Comparison of ENCODE assay signal across 18 mouse cellular contexts in the genomic region with DNA sequence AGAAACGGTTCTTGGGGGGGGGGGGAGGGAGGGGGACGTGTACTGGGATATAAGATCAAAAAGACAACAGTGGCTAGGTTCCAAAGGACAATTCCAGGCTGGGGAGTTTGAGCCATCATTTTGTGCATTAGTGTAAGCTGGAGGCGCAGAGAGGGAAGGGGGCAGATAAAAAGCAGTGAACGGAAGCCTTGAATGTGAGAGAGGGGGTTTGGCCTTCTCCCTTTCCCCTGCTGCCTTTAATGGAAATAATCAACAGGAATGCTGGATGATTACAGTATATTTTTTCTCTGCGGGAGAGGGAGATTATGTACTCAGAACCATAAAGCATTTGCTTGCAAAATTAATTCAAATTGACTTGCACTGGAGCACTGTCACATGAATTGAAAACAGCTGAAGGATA. TPM values are rescaled to one million over a fixed set of nuclear protein-coding genes. Genes with fewer than 3 reads are reported as not detected.
"Had no signal": no experiment of that assay in that cellular context is flagged by ENCODE, and none has a peak within 500 bp of the region (broad histone marks: within the 10 kb centered on the region; RNA-seq: fewer than 3 reads in every experiment).

No protein-coding gene starts in this region.

- H3K4me3 ChIP-seq: kidney, embryonic 15.5 days; left cerebral cortex, adult 2 months; liver, embryonic 13.5 days; midbrain, embryonic 12.5 days; neural tube, embryonic 12.5 days; neural tube, embryonic 15.5 days had no signal

- H3K36me3 ChIP-seq: kidney, embryonic 15.5 days; liver, embryonic 13.5 days; midbrain, embryonic 12.5 days; neural tube, embryonic 12.5 days; neural tube, embryonic 15.5 days had no signal

- H3K9ac ChIP-seq: kidney, embryonic 15.5 days; liver, embryonic 13.5 days; midbrain, embryonic 12.5 days; neural tube, embryonic 12.5 days; neural tube, embryonic 15.5 days had no signal

- H3K27me3 ChIP-seq: kidney, embryonic 15.5 days; liver, embryonic 13.5 days; midbrain, embryonic 12.5 days; neural tube, embryonic 12.5 days; neural tube, embryonic 15.5 days had no signal

- DNase-seq: kidney, postnatal 10 days; kidney, postnatal 36 days; layer of hippocampus, postnatal 36 days; liver, embryonic 13.5 days; lung, adult 2 months; lung, postnatal 14 days; lung, postnatal 4 days; thymus, adult 18-20 months; thymus, postnatal 36 days had no signal

- H3K4me2 ChIP-seq: kidney, embryonic 15.5 days; liver, embryonic 13.5 days; midbrain, embryonic 12.5 days; neural tube, embryonic 12.5 days; neural tube, embryonic 15.5 days had no signal

- H3K27ac ChIP-seq: kidney, embryonic 15.5 days; left cerebral cortex, adult 2 months; liver, embryonic 13.5 days; midbrain, embryonic 12.5 days; neural tube, embryonic 12.5 days; neural tube, embryonic 15.5 days had no signal

- H3K4me1 ChIP-seq: kidney, embryonic 15.5 days; liver, embryonic 13.5 days; neural tube, embryonic 12.5 days; neural tube, embryonic 15.5 days had no signal

- H3K9me3 ChIP-seq: kidney, embryonic 15.5 days; liver, embryonic 13.5 days; midbrain, embryonic 12.5 days; neural tube, embryonic 12.5 days; neural tube, embryonic 15.5 days had no signal

RNA-seq across cellular contexts. Expression of gene Epha5, which starts 51.8 kb away (rescaled TPM):
- total RNA-seq: liver, adult 2 months; megakaryocyte-erythroid progenitor cell, adult 5-6 weeks had no signal
- polyA plus RNA-seq: liver, adult 2 months; liver, embryonic 16.5 days; spleen, adult 2 months had no signal
